Mouse (Mus musculus) hematopoietic stem cell, adult 5-6 weeks (primary cell): ENCODE data around the gene Hacl1. TPM values are rescaled to one million over a fixed set of nuclear protein-coding genes. Genes with fewer than 3 reads are reported as not detected.

Source experiments
- ATAC-seq, 2 experiments: fragments of 125-278 bp in 1 of 2; replicated peaks in 1 of 2; 2 replicates each; pipeline ENCODE4 v1.8.0; 2016 to 2017; ENCODE audit warnings: inconsistent platforms in 2 of 2, mild to moderate bottlenecking in 2 of 2, moderate number of reproducible peaks in 2 of 2, low read depth in 1 of 2, moderate TSS enrichment in 1 of 2; ENCODE audit not compliant: low FRiP score in 2 of 2, poor library complexity in 2 of 2, severe bottlenecking in 2 of 2, insufficient read depth in 1 of 2, low TSS enrichment in 1 of 2
- total RNA-seq: library from RNA; stranded (forward); fragments of 172-1452, 232-1000 nt; gene quantifications from 2 replicates; pipeline ENCODE4 v1.2.3, GENCODE M21; 2017

Hacl1 gene
- total RNA-seq, 1 experiment from 2014 or later = 26.0 TPM

DNA sequence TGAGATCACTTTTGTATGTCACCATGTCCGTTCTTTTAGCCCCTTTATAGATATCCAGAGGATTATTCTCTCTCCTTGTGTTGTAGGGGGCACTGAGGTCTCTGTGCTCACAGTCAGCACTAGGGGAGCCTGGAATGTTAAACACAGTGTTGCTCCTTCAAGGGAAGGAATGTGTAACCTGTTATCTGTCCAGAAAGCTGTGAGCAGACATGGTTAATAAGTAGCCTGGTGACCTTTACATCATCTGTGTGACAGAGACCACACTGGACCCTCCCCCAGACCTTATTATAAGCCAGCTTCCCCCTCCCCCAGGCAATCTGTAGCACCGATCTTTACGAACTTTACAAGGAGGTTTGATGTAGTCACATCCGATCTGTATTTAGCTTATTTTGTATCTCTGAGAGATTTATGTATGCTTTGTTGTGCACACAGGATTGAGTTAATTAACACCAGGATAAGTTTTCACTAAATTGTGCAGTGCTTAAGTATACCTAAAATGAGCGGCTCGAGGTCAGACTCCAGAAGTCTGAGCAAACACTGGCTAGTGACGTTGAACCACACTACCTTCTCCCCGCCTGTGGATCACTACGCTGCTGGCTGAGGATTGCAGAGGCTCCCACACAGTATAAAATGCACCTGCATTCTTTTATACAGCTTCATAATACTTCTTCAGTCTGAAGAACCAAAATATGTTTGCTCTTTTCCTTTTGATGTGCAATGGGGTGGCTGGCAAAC lies 75.4 kb downstream of the Hacl1 start:
- no peak for ATAC-seq

DNA sequence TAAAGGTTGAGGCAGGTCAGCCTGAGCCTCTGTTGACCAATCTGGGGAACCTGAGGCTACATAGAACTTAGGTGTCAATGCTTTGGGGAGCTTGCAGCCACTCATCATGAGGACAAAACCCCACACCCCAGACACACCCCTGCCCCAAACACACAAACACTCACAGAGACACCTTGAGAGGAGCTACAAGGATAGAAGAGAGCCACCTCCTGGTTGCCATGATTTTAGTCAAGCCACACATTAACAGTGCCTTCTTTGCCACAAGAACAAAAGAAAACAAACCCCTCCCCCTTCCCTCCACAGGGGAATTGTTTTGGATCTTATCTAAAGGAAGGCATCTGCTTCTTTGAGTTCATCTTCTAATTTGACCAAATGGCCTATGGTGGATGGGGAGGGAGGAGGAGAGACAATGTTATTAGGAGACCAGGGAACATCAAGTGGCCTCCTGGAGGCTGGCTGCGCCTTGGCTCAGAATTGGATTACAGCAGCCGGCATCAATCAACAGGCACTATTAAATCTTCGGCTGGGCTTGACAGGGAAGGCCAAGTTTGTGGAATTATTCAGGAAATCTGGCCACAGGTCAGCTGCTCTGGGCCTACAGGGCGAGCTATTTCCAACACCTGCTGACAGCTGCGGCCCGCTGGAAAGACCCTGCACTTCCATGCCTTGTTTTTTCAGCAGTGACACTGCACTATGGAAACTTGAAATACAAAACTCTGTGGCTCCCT lies 76.5 kb downstream of the Hacl1 start:
- ATAC-seq = no peak

- peak; percentile 42 to 74 for ATAC-seq
Measured at GRCm38 (mm10) chr14:31560886-31561285, 80.2 kb downstream of the Hacl1 start.

DNA sequence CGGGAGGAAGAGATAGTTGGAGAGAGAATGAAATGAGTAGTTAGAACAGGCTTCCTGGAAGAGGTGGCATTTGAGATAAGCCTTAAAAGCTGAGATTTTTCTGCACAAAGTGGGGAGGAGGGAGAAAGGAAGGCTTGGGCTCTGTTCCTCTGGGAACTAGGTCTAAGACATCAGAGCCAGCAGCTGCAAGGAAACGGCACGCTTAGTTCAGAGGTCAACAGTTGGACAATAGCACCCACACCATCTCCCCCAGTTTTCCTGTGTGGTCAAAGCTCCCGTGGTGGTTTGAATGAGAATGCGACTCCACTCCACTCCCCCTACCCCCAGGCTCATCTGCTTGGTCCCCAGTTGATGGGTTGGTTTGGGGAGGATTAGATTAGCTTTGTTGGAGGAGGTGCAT lies 81.9 kb downstream of the Hacl1 start:
- no peak for ATAC-seq

DNA sequence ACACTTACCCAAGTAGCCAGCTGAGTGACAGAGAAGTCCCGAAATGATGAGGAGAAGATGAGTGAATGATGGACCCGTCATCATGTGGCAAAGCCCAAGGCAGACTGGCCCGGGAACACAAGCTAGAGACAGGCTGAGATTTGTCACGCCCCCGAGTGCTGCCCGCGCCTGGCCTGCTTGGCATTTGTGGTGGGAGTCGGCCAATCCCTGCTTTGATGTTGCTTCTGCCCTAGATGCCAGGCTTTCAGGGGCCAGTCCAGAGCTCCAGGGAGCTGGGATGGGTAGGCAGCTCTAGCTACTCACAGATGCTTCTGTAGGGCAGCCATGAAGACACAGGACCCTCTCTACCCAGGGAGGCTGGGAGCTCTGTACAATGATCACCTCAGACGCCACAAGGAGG lies 83.3 kb downstream of the Hacl1 start:
- no peak for ATAC-seq

GRCm38 (mm10) chr14:31557273-31557672 lies 83.8 kb downstream of the Hacl1 start:
- no peak for ATAC-seq

- ATAC-seq = no peak
Measured at GRCm38 (mm10) chr14:31556526-31557260, 84.4 kb downstream of the Hacl1 start.

DNA sequence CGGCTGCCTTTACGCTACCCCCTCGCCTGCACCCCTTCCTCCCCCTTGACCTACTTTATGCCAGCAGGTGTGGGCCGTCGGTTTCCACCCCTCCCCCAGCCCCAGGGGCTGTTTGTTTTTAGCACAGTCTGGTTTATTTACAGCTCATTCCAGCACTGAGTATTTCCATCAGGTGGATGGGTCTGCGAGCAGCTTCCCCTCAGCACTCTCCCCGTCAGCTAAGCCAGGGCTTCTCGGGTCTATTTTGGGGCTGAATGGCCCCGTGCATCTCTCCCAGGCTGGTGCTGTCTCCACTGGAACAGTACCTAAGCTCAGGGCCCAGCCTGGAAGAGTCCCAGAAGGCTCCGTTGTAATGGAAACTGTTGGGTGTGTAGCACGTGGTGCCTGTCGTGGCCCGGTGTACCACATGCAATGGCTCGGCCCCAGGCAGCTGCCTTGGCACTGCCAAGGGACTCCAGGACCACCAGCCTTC lies 85.1 kb downstream of the Hacl1 start:
- ATAC-seq = 0 out of 4 replicates have a peak, but pooled peaks of 1 of the 2 experiments have one; percentile 6

DNA sequence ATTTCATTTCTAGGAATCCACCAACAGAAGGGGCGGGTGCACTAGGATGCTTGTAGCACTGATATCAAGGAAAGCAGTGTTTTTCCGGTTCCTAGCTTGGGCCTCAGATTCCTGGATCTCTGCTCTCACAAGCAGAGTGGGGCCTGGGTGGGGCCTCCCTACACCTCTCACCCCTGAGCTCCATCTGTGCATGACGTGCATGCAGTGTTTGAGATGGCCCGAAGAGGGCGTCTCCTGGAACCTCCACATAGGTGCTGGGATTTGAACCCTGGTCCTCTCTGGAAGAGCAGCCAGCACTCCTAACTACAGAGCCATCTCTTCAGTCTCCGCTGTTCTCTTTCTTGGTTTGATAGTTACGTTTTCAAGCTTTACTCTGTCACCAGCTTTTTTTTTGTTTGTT lies 86.1 kb downstream of the Hacl1 start:
- ATAC-seq = no peak

Other genes starting within 250 kb of the Hacl1 start
- gene Sh3bp5, start 205.2 kb downstream of the Hacl1 start, total RNA-seq = 14.3 and 15.9 TPM in 2 replicates
- gene Eaf1, start 146.9 kb downstream of the Hacl1 start, total RNA-seq = 16.8 and 18.8 TPM in 2 replicates
- gene Mettl6, start 146.2 kb downstream of the Hacl1 start, total RNA-seq = 45.1 and 49.8 TPM in 2 replicates
- gene Colq, start 49.9 kb downstream of the Hacl1 start, total RNA-seq = 0.69 TPM in 1 of 2 replicates, not detected in the other
- gene Gm49387, start 408 bp downstream of the Hacl1 start, total RNA-seq = not detected in 2 replicates
- gene Btd, start 258 bp downstream of the Hacl1 start, total RNA-seq = 12.3 and 23.3 TPM in 2 replicates
- 117 and 162 TPM in 2 replicates for gene Ankrd28, start 189.4 kb upstream of the Hacl1 start, total RNA-seq